Mouse (Mus musculus): Measurements from ENCODE around the gene Itga2b. TPM values are rescaled to one million over a fixed set of nuclear protein-coding genes. Genes with fewer than 3 reads are reported as not detected.
"Not testable (repeated sequence)": the region's sequence is repeated elsewhere in the genome, so short reads cannot be mapped to it uniquely, and the experiment has no call there.

Itga2b gene
- polyA plus RNA-seq, 1 experiment, result 4,614 TPM

DNA sequence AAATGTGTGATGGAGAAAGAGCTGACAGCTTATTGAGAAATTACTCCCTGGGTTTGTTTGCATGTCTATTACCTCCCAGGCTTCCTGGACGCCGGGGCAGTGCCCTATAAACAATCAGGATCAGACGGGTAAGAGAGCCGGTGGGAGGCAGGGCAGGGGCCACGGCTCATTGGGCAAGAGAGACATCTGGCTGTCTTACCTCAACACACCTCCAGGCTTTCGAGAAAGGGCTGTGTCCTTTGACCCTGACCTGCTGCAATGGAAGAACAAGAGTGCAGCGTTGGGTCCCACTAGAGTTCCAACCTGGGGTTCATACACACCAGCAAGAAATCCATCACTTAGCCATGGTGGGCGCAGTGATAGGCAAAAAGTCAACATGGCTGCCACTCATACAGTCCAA lies 48.4 kb downstream of the Itga2b start:
- Histone ChIP-seq H3K9me3 (peaks cover 18% of the 10 kb centered on the region), H3K4me3 (replicated peaks) (no peak overlapping the region), H3K27me3 (replicated peaks) (peaks cover 31% of the 10 kb centered on the region), H3K36me3 (replicated peaks; ENCODE audit: low read length) (no peaks in the 10 kb centered on the region), H3K4me1 (peaks cover 15% of the 10 kb centered on the region)
- TF ChIP-seq FLI1 (IDR thresholded peaks at IDR 0.05; ENCODE audit: low read length), result no peak
- no peak for TF ChIP-seq GATA1 (IDR thresholded peaks at IDR 0.05; ENCODE audit: borderline replicate concordance, low read length)

DNA sequence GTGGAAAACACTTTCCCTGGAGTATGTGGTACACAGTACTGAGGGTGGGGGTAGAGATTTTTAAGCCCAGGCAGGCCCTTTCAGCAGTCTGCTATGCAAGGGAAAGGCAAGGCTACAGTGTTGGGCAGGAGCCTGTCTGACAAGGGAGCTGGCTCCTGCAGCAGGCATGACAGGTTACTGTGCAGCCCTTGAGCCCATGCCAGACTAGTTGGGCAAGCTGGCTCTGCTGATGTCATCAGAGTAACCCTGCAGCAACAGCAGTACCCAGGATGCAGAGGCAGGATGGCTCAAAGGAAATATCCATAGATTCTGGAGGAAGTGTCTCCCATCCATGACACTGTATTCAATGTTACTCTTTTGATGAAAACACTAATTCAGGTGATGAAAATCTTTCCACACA lies 51.0 kb downstream of the Itga2b start:
- Histone ChIP-seq H3K27me3 (replicated peaks) (peaks cover 35% of the 10 kb centered on the region), H3K4me3 (replicated peaks) (peak overlapping the region; percentile 6), H3K4me1 (peaks cover 10% of the 10 kb centered on the region; the same call in 1 of the 2 replicates), H3K36me3 (replicated peaks; ENCODE audit: low read length) (no peaks in the 10 kb centered on the region), H3K9me3 (peaks cover 18% of the 10 kb centered on the region)
- no peak for TF ChIP-seq GATA1 (IDR thresholded peaks at IDR 0.05; ENCODE audit: borderline replicate concordance, low read length)
- no peak for TF ChIP-seq FLI1 (IDR thresholded peaks at IDR 0.05; ENCODE audit: low read length)

DNA sequence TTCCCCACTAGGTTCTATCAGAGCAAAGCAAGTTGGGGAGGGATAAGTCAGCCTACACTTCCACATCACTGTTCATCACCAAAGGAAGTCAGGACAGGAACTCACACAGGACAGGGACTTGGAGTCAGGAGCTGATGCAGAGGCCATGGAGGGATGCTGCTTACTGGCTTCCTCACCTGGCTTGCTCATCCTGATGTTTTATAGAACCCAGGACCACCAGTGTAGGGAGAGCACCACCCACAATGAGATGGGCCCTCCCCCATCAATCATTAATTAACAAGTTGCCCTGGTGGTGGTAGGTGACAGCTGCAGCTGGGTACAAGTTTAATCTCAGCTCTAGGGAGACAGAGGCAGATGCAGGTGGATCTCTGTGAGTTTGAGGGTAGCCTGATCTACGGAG lies 52.8 kb downstream of the Itga2b start:
- Histone ChIP-seq H3K27me3 (replicated peaks) (peaks cover 44% of the 10 kb centered on the region), H3K36me3 (replicated peaks; ENCODE audit: low read length) (no peaks in the 10 kb centered on the region), H3K4me3 (replicated peaks) (no peak overlapping the region), H3K4me1 (peaks cover 10% of the 10 kb centered on the region; the same call in 1 of the 2 replicates), H3K9me3 (peaks cover 18% of the 10 kb centered on the region)
- TF ChIP-seq FLI1 (IDR thresholded peaks at IDR 0.05; ENCODE audit: low read length), result no peak
- no peak for TF ChIP-seq GATA1 (IDR thresholded peaks at IDR 0.05; ENCODE audit: borderline replicate concordance, low read length)

DNA sequence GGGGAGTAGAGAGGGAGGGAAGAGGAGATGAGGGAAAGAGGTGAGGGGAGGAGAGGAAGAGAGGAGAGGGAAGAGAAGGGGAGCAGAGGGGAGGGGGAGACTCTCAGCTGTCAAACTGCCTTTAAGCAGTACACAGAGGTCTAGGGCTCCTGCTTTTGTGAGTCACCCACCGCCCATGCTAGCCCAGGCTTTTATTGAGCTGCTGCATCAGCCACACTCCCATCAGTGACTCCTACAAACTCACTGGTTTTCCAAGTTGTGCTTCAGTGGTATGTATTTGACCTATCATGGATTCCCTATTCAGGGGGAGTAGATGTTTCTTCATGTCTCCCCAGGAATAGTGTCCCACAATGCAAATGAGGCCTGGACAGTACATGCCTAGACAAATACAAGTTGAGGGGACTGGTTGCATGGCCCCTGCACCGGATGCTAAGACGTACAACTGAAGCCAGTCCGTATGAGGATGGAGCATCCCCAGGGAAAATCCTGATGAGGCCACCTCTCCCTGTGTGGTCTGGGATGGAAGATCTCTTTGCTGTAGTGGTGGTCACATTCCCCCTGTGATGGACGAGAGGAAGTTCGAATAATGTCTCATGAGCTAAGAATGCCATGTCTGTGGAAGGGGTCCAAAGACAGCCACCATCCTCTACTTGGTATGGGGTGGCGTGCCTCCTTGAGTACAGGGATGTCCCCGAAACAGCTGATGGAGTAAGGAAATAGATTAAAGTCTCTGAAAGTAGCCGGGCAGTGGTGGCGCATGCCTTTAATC lies 54.7 kb downstream of the Itga2b start:
- TF ChIP-seq FLI1 (IDR thresholded peaks at IDR 0.05; ENCODE audit: low read length) (no peak), GATA1 (IDR thresholded peaks at IDR 0.05; ENCODE audit: borderline replicate concordance, low read length) (no peak)
- H3K9me3 ChIP-seq, result peaks cover 7% of the 10 kb centered on the region

DNA sequence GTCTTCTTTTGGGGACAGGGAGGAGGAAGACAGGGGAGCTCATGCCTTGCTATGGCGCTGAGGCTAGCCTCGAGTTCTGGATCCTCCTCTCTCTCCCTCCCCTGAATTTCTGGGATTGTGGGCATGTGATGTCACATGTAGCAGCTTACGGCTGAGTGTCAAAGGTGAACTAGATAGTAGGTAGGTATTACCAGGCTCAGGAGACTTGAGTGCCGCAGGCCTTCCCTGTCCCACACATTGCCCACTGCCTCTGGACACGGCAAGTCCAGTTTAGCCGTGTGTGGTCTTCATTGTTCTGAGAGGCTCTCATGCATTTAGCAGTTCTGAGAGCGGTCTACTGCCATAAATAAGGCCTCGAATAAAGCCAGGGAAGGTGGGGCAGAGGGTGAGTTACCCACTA lies 56.9 kb downstream of the Itga2b start:
- H3K9me3 ChIP-seq, result no peaks in the 10 kb centered on the region
- TF ChIP-seq FLI1 (IDR thresholded peaks at IDR 0.05; ENCODE audit: low read length), result no peak
- H3K4me3 ChIP-seq (replicated peaks), result no peak overlapping the region
- no peaks in the 10 kb centered on the region for H3K36me3 ChIP-seq (replicated peaks; ENCODE audit: low read length)
- H3K27me3 ChIP-seq (replicated peaks), result peaks cover 23% of the 10 kb centered on the region
- peaks cover 38% of the 10 kb centered on the region for H3K4me1 ChIP-seq

More for the DNA sequence above, 54.7 kb downstream of the Itga2b start:
- H3K4me3 ChIP-seq (replicated peaks), result no peak overlapping the region
- no peaks in the 10 kb centered on the region for H3K36me3 ChIP-seq (replicated peaks; ENCODE audit: low read length)
- peaks cover 23% of the 10 kb centered on the region for H3K4me1 ChIP-seq
- peaks cover 31% of the 10 kb centered on the region for H3K27me3 ChIP-seq (replicated peaks)

DNA sequence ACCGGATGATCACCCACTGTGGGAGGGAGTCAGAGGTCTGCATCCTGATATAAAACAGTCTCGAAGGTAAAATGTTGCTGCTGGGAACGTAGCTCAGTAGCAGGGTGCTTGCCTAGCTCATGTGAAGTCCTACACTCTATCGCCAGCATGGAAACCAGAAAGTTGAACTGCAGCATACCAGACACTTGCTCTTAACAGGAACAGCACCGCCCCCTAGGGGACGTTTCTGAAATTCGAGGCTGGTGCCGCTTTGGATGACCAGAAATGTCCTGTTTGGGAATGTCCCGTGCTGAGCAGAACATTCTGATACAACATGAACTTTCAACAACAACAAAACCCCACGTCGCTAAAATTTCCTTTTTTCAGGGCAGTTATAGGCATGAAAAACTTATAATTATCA lies 58.2 kb downstream of the Itga2b start:
- Histone ChIP-seq H3K27me3 (replicated peaks) (peaks cover 20% of the 10 kb centered on the region), H3K4me3 (replicated peaks) (peak overlapping the region; percentile 69), H3K4me1 (peaks cover 41% of the 10 kb centered on the region), H3K36me3 (replicated peaks; ENCODE audit: low read length) (no peaks in the 10 kb centered on the region), H3K9me3 (no peaks in the 10 kb centered on the region)
- no peak for TF ChIP-seq FLI1 (IDR thresholded peaks at IDR 0.05; ENCODE audit: low read length)
- TF ChIP-seq GATA1 (IDR thresholded peaks at IDR 0.05; ENCODE audit: borderline replicate concordance, low read length), result no peak

DNA sequence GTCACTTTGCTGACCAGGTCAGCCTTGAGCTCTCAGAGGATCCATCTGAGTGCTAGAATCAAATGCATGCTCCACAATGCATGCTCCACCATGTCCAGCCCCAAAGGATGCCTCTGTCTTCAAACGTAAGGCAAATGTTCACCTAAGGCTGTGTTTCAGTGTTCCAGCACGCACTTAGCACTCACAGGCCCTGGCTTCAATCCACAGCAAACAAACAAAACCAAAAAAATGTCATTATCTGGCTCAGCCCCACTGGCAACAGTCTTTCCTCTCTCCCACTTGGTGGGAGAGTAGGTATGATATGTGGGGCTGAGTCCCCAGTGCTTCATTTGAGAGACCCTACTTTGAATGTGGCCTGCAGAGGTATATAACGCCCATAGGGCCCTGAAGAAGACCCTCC lies 58.9 kb downstream of the Itga2b start:
- Histone ChIP-seq H3K9me3 (no peaks in the 10 kb centered on the region), H3K36me3 (replicated peaks; ENCODE audit: low read length) (no peaks in the 10 kb centered on the region), H3K4me3 (replicated peaks) (no peak overlapping the region), H3K4me1 (peaks cover 47% of the 10 kb centered on the region), H3K27me3 (replicated peaks) (peaks cover 20% of the 10 kb centered on the region)
- TF ChIP-seq GATA1 (IDR thresholded peaks at IDR 0.05; ENCODE audit: borderline replicate concordance, low read length), result no peak
- no peak for TF ChIP-seq FLI1 (IDR thresholded peaks at IDR 0.05; ENCODE audit: low read length)

DNA sequence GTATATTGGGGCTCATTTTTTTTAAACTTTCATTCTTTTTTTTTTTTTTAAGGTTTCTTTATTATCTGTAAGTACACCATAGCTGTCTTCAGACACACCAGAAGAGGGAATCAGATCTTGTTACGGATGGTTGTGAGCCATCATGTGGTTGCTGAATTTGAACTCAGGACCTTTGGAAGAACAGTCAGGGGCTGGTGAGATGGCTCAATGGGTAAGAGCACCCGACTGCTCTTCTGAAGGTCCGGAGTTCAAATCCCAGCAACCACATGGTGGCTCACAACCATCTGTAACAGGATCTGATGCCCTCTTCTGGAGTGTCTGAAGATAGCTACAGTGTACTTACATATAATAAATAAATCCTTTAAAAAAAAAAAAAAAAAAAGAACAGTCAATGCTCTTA lies 59.6 kb downstream of the Itga2b start:
- H3K4me3 ChIP-seq (replicated peaks); H3K9me3 ChIP-seq; H3K36me3 ChIP-seq (replicated peaks; ENCODE audit: low read length): not testable (repeated sequence)
- Histone ChIP-seq H3K27me3 (replicated peaks) (peaks cover 16% of the 10 kb centered on the region), H3K4me1 (peaks cover 52% of the 10 kb centered on the region)

DNA sequence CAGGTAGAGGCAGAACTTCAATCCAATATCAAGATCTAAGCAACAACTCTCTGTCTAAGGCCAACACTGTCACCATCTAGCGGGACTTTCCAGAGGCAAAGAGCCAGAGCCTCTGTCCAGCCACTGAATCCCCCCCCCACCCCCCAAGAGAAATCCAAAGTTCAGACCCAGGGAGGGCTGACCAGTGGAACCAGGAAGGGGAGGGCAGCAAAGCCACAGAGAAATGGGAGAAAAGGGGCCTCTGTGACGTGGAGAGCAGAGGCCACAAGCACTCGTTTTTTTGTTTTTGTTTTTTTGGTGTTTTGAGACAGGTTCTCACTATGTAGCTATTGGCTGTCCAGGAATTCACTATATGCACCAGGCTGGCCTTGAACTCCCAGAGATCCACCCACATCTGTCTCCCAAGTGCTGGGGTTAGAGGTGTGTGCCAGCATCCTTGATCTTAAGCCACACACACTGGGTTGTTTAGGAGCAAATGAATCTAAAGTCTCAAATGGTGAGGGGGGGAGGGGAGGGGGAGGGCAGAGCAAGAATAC lies 60.1 kb downstream of the Itga2b start:
- H3K4me3 ChIP-seq (replicated peaks), result no peak overlapping the region
- TF ChIP-seq FLI1 (IDR thresholded peaks at IDR 0.05; ENCODE audit: low read length) (no peak), GATA1 (IDR thresholded peaks at IDR 0.05; ENCODE audit: borderline replicate concordance, low read length) (no peak)
- H3K36me3 ChIP-seq (replicated peaks; ENCODE audit: low read length), result peaks cover 9% of the 10 kb centered on the region
- no peaks in the 10 kb centered on the region for H3K9me3 ChIP-seq
- peaks cover 50% of the 10 kb centered on the region for H3K4me1 ChIP-seq
- peaks cover 12% of the 10 kb centered on the region for H3K27me3 ChIP-seq (replicated peaks)

DNA sequence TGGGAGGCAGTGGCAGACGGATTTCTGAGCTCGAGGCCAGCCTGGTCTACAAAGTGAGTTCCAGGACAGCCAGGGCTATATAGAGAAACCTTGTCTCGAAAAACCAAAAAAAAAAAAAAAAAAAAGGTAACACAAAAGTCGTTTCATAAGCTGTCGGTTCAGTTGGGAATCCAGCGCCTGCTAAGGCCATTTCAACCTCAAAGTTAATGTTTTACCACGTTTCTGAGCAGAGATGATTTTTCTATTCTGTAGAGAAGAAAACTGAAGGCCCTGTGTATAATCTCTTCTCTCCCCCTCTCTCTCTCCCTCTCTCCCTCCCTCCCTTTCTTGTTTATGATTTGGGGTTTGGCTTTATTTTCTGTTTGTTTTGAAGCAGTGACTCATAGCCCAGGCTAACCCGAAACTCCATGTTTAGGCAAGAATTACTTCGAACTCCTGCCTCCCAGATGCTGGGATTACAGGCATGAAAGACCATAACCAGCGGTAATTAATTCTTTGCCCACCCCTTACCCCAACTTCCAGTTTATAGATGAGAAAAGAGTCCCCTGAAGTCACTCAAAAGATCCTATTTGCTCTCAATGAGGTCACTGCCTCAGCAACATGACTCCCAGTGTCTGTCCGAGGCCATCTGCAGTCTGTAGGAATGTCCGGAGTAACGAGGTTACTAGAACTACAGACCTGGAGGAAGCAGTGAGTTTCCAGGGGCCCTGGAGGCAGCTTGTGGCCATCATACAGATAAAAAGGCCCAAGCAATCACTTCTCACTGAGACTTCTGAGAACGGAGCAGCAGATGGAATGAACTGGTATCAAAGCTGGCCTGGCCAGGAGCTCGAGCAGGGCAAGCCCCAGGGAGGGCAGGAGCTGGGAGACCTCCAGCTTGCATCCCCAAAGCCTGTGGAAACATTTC lies 60.8 kb downstream of the Itga2b start:
- H3K9me3 ChIP-seq, result no peaks in the 10 kb centered on the region
- peak overlapping the region; percentile 96 for H3K4me3 ChIP-seq (replicated peaks)
- H3K36me3 ChIP-seq (replicated peaks; ENCODE audit: low read length), result peaks cover 16% of the 10 kb centered on the region
- peaks cover 9% of the 10 kb centered on the region for H3K27me3 ChIP-seq (replicated peaks)
- peaks cover 57% of the 10 kb centered on the region for H3K4me1 ChIP-seq
- no peak for TF ChIP-seq FLI1 (IDR thresholded peaks at IDR 0.05; ENCODE audit: low read length)
- no peak for TF ChIP-seq GATA1 (IDR thresholded peaks at IDR 0.05; ENCODE audit: borderline replicate concordance, low read length)

Measured in megakaryocyte, embryonic 14.5 days (primary cell).